Mouse (Mus musculus) liver, embryonic 13.5 days (tissue): ENCODE results near the gene Gm20458. TPM values are rescaled to one million over a fixed set of nuclear protein-coding genes. Genes with fewer than 3 reads are reported as not detected.

Experiments used
- ATAC-seq: fragments of 200-750 bp; cut with Nextera tagmentation; 2 replicates; pipeline ENCODE4 v1.8.0; 2017; ENCODE audit warnings: low read depth, mild to moderate bottlenecking, moderate number of reproducible peaks, moderate library complexity
- DNase-seq: peaks from one replicate; pipeline ENCODE4 v3.0.0; 2022
- H3K27ac ChIP-seq: fragments of 300-500 bp; sonication (generic); 2 replicates; pipeline ENCODE4 v1.5.1; 2015; ENCODE audit warnings: moderate library complexity, mild to moderate bottlenecking, inconsistent platforms
- H3K27me3 ChIP-seq: fragments of 300-500 bp; sonication (generic); 2 replicates; pipeline ENCODE4 v1.6.1; 2015; ENCODE audit warnings: mild to moderate bottlenecking, inconsistent platforms
- H3K36me3 ChIP-seq: fragments of 300-500 bp; sonication (generic); 2 replicates; pipeline ENCODE4 v1.6.1; 2015; ENCODE audit warnings: mild to moderate bottlenecking, inconsistent platforms
- H3K4me1 ChIP-seq: fragments of 300-500 bp; sonication (generic); replicated peaks from 2 replicates; pipeline ENCODE4 v1.6.1; 2015; ENCODE audit warnings: inconsistent platforms
- H3K4me2 ChIP-seq: fragments of 300-500 bp; sonication (generic); 2 replicates; pipeline ENCODE4 v1.6.1; 2015; ENCODE audit warnings: inconsistent platforms, mild to moderate bottlenecking, moderate library complexity
- H3K4me3 ChIP-seq: fragments of 300-500 bp; sonication (generic); replicated peaks from 2 replicates; pipeline ENCODE4 v1.5.1; 2015; ENCODE audit warnings: mild to moderate bottlenecking, inconsistent platforms
- H3K9ac ChIP-seq: fragments of 300-500 bp; sonication (generic); 2 replicates; pipeline ENCODE4 v1.6.1; 2015; ENCODE audit warnings: mild to moderate bottlenecking, inconsistent platforms
- H3K9me3 ChIP-seq: fragments of 300-500 bp; sonication (generic); replicated peaks from 2 replicates; pipeline ENCODE4 v1.6.1; 2016; ENCODE audit warnings: inconsistent platforms
- WGBS: fragments of 180-500 bp; shearing (Covaris S2); methylation state at CpG from one replicate; pipeline ENCODE4 v1.1.7; 2015; ENCODE audit not compliant: insufficient replicate concordance; 5-methylcytosine and 5-hydroxymethylcytosine counted together
- polyA plus RNA-seq: library from polyadenylated mRNA; unstranded; fragments of >200 nt; fragmentation: Nextera tagmentation; extraction: Ambion mirVana; gene quantifications from 2 replicates; pipeline ENCODE4 v1.2.1, GENCODE M21; 2015

The Gm20458 gene
- polyA plus RNA-seq, 1 experiment from 2014 or later = 5.7 TPM

DNA sequence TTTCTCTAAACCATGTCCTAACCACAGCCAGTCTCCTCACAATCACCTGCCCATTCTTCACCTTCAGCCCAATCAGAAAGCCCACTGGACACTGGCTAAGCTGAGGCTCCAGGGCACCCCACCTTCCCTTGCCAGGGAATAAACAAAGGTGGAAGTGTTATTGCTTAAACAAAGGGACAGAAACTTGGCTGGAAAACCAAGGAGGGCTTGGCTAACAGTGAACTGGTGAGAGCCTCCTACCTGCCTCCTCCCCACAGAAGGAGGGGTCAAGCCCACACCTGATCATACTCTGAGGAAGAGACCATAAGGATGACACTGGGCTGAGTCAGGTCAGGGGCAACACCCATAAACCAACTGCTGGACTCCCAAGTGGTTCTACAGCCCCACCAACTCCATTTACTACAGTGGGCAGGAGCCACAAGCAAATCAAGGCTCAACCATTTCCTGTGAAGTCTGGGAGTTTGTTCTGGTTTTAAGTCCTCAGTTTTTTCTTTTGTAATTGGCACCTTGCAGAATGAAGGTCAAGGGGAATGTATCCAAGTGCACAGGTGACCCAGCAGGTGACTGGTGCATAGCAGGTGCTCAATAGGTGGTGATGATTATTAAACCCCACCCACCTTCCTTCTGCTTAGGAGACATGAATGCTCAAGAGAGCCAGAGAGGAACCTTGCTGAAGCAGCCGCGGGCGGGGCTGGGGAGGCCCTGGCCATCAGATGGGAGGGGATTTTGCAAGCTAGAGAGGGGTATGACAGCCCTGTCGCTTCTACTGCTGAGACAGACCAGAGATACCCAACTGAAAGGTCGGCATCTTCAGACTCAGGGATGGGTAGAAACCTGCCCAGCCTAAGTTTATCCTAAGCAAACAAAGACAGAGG lies 25.3 kb upstream of the Gm20458 start:
- ATAC-seq (no peak), DNase-seq (no peak)
- Histone ChIP-seq H3K4me3 (no peak overlapping the region), H3K27me3 (peaks cover 25% of the 10 kb centered on the region), H3K9ac (no peak overlapping the region), H3K4me1 (peaks cover 42% of the 10 kb centered on the region), H3K36me3 (no peaks in the 10 kb centered on the region), H3K4me2 (peak overlapping the region; percentile 6; the same call in 1 of the 2 replicates), H3K27ac (no peak overlapping the region; the same call in 1 of the 2 replicates), H3K9me3 (no peaks in the 10 kb centered on the region)
- WGBS = 9% methylated on average over 5 of the region's 5 CpGs

GRCm38 (mm10) chr2:164436215-164436913 lies 24.4 kb upstream of the Gm20458 start:
- Histone ChIP-seq H3K4me1 (peaks cover 43% of the 10 kb centered on the region), H3K27me3 (peaks cover 26% of the 10 kb centered on the region), H3K36me3 (no peaks in the 10 kb centered on the region), H3K9me3 (no peaks in the 10 kb centered on the region), H3K4me3 (no peak overlapping the region), H3K9ac (0 out of 2 replicates have a peak overlapping the region, but pooled peaks have one; percentile 0), H3K4me2 (peak overlapping the region; percentile 45), H3K27ac (peak overlapping the region; percentile 59)
- no peak for ATAC-seq
- no peak for DNase-seq
- 22% methylated on average over 8 of the region's 8 CpGs for WGBS

DNA sequence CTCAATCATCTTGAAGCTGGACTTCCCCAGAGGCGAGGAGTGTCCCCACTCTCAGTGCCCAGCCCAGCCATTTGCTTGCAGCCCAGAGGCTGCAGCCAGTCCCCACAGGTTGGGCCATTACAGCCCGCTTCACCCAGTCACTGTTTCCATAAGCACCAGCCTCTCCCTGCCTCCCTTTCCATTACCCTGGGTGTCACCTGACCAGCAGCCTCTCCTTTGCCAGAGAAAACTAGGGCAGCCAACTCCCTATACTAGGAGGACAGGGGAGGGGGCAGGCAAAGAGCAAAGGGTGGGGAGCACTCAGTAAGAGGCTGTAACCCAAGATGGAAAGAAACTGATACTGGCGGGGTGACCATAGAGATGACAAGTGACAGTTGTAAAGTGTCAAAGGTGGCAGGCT lies 23.8 kb upstream of the Gm20458 start:
- H3K27ac ChIP-seq = peak overlapping the region; percentile 59
- no peaks in the 10 kb centered on the region for H3K36me3 ChIP-seq
- H3K9ac ChIP-seq = no peak overlapping the region
- no peak for DNase-seq
- ATAC-seq = peak; percentile 15; the same call in 1 of the 2 replicates
- WGBS = 25% methylated on average over 3 of the region's 3 CpGs
- no peaks in the 10 kb centered on the region for H3K9me3 ChIP-seq
- no peak overlapping the region for H3K4me3 ChIP-seq
- H3K4me1 ChIP-seq = peaks cover 40% of the 10 kb centered on the region
- H3K4me2 ChIP-seq = peak overlapping the region; percentile 45
- peaks cover 32% of the 10 kb centered on the region for H3K27me3 ChIP-seq

- ATAC-seq = no peak
Observed at GRCm38 (mm10) chr2:164437710-164438109, 23.1 kb upstream of the Gm20458 start.

DNA sequence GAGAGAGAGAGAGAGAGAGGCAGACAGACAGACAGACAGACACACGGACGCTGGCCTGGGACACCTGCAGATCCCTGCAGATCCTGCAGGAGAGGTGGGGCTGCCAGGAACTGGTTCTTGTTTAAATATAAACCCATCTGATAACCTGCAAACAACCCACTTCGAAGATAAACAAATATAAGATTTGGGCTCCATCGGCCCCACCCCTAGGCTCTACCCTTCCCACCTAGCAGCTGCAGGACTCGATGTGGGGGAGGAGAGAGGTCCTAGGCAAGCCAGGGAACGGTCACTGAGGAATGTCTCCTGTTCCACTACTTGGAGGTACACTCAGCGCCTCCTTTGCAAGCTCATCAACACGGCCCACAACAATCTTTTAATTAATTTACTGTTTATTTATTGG lies 22.5 kb upstream of the Gm20458 start:
- no peaks in the 10 kb centered on the region for H3K36me3 ChIP-seq
- H3K9ac ChIP-seq = no peak overlapping the region
- peaks cover 45% of the 10 kb centered on the region for H3K27me3 ChIP-seq
- peak overlapping the region; percentile 45 for H3K4me2 ChIP-seq
- no peak overlapping the region; the same call in 1 of the 2 replicates for H3K27ac ChIP-seq
- 35% methylated on average over 8 of the region's 8 CpGs for WGBS
- peaks cover 40% of the 10 kb centered on the region for H3K4me1 ChIP-seq
- H3K9me3 ChIP-seq = no peaks in the 10 kb centered on the region
- no peak for DNase-seq
- peak; percentile 36 for ATAC-seq
- no peak overlapping the region for H3K4me3 ChIP-seq

More at GRCm38 (mm10) chr2:164437710-164438109, 23.1 kb upstream of the Gm20458 start:
- no peaks in the 10 kb centered on the region for H3K36me3 ChIP-seq
- 36% methylated on average over 6 of the region's 6 CpGs for WGBS
- H3K4me2 ChIP-seq = peak overlapping the region; percentile 45
- H3K27ac ChIP-seq = peak overlapping the region; percentile 59
- no peaks in the 10 kb centered on the region for H3K9me3 ChIP-seq
- H3K4me3 ChIP-seq = no peak overlapping the region; the same call in 1 of the 2 replicates
- DNase-seq = no peak
- H3K4me1 ChIP-seq = peaks cover 40% of the 10 kb centered on the region
- H3K27me3 ChIP-seq = peaks cover 40% of the 10 kb centered on the region
- no peak overlapping the region for H3K9ac ChIP-seq

- Histone ChIP-seq H3K9ac (no peak overlapping the region), H3K27ac (no peak overlapping the region), H3K36me3 (no peaks in the 10 kb centered on the region), H3K9me3 (no peaks in the 10 kb centered on the region), H3K4me1 (peaks cover 40% of the 10 kb centered on the region), H3K27me3 (peaks cover 53% of the 10 kb centered on the region), H3K4me3 (no peak overlapping the region), H3K4me2 (peak overlapping the region; percentile 45)
- ATAC-seq (no peak), DNase-seq (no peak)
- 43% methylated on average over 3 of the region's 3 CpGs for WGBS
Observed at GRCm38 (mm10) chr2:164439001-164439421, 21.8 kb upstream of the Gm20458 start.

DNA sequence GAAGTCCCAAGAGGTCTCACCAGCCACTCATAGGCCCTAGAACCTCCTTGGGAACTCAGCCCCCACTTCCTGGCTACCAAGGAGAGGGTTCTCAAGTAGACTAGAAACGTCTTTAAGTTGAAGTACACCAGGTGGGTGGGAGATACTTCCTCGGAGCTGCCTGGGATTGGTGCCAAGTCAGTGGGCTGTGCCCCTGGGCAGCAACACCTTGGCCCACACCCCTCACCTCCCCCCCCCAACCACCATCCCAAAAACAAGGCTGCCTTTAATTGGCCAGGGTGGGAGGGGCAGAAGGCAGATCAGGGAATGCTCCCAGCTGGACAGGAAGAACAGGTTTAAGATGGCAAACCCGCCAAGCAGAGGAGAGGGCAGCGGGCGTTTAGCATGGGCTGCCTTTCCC lies 20.5 kb upstream of the Gm20458 start:
- DNase-seq (no peak), ATAC-seq (no peak)

GRCm38 (mm10) chr2:164441155-164441554 lies 19.6 kb upstream of the Gm20458 start:
- Histone ChIP-seq H3K27me3 (peaks cover 61% of the 10 kb centered on the region), H3K4me1 (peaks cover 20% of the 10 kb centered on the region), H3K4me2 (peak overlapping the region; percentile 45), H3K4me3 (peak overlapping the region; percentile 58), H3K36me3 (no peaks in the 10 kb centered on the region), H3K27ac (no peak overlapping the region), H3K9me3 (no peaks in the 10 kb centered on the region), H3K9ac (peak overlapping the region; percentile 68; the same call in 1 of the 2 replicates)
- ATAC-seq = no peak
- WGBS = 8% methylated on average over 8 of the region's 8 CpGs
- DNase-seq = no peak

More for the DNA sequence above, 20.5 kb upstream of the Gm20458 start:
- Histone ChIP-seq H3K36me3 (no peaks in the 10 kb centered on the region), H3K4me3 (no peak overlapping the region), H3K4me2 (peak overlapping the region; percentile 45), H3K27me3 (peaks cover 60% of the 10 kb centered on the region), H3K27ac (no peak overlapping the region), H3K9ac (no peak overlapping the region), H3K9me3 (no peaks in the 10 kb centered on the region), H3K4me1 (peaks cover 29% of the 10 kb centered on the region)
- WGBS = 51% methylated on average over 5 of the region's 5 CpGs

DNA sequence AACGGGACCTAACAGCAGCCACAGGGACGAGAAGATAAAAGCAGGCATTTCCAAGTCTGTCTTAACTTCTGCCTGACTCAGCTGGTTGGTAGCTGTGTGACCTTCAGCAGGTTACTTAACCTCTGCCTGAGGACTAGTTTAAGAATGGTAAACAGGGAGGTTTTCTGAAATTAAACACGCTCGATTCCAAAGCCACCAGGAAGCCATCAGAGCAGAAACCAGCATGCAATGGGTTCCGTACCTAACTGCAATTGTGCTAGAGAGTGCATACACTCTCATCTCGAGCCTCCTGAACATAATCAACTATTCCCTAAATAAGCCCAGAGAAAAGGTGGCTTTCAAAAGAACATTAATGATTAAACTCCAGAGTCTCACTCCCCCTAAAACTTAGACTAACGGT lies 19.0 kb upstream of the Gm20458 start:
- Histone ChIP-seq H3K4me3 (peak overlapping the region; percentile 58), H3K9ac (peak overlapping the region; percentile 68; the same call in 1 of the 2 replicates)
- 23% methylated on average over 7 of the region's 7 CpGs for WGBS

DNA sequence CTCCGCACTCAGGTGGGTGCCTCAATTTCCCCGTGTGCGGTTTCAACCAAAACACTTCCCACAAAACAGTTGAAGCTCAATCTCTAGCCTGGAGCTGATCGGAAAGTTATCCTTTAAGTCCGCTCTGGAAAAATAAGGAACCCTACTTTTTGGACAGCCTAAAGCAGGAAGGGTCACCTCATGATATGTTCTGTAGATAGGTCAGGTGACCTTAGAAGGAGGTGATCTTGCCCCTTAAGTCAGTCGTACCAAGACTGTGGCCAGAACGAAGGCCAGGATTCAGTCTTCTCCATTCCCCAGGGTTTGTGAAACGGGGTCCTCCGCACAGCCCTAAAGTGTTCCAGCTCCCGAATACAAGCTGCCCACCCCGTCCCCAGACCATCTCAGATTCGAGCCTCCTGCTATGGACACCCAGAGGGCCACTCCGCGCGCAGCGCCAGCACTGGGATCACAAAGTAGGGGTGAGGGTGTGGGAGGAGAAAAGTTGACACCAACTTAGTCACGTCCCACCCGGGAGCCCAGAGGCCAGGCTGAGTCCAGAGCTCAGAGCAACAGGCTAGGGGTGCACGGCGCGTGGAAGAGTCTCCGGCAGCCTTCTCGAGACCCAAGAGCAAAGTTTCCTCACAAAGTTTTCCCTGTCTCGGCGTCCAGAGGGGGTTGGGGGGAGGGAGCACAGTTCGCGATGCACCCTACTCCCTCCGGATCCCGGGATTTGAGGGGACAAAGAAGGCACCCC lies 18.3 kb upstream of the Gm20458 start:
- H3K4me2 ChIP-seq = peak overlapping the region; percentile 45
- WGBS = 4% methylated on average over 29 of the region's 29 CpGs
- H3K27ac ChIP-seq = 0 out of 2 replicates have a peak overlapping the region, but pooled peaks have one; percentile 13
- no peak for DNase-seq
- peak overlapping the region; percentile 58 for H3K4me3 ChIP-seq
- H3K9me3 ChIP-seq = no peaks in the 10 kb centered on the region
- H3K4me1 ChIP-seq = peaks cover 17% of the 10 kb centered on the region
- H3K27me3 ChIP-seq = peaks cover 53% of the 10 kb centered on the region
- H3K9ac ChIP-seq = peak overlapping the region; percentile 68
- no peak for ATAC-seq
- H3K36me3 ChIP-seq = no peaks in the 10 kb centered on the region

More for the DNA sequence above, 19.0 kb upstream of the Gm20458 start:
- DNase-seq = no peak
- Histone ChIP-seq H3K4me1 (peaks cover 19% of the 10 kb centered on the region), H3K4me2 (peak overlapping the region; percentile 45), H3K27me3 (peaks cover 58% of the 10 kb centered on the region), H3K9me3 (no peaks in the 10 kb centered on the region), H3K27ac (no peak overlapping the region), H3K36me3 (no peaks in the 10 kb centered on the region)
- no peak for ATAC-seq
